Mouse (Mus musculus): Measurements from ENCODE around the gene Vmn2r82.
"Not testable (repeated sequence)": the region's sequence is repeated elsewhere in the genome, so short reads cannot be mapped to it uniquely, and the experiment has no call there.

Vmn2r82 gene

GRCm38 (mm10) chr10:79356220-79356619, at the start of gene Vmn2r82:
Gene Vmn2r82 (plus strand): TSS chr10:79356520.
- not testable (repeated sequence) for DNase-seq

- not testable (repeated sequence) for DNase-seq
These were observed 34.1 kb upstream of the Vmn2r82 start for GRCm38 (mm10) chr10:79322033-79322736.

- DNase-seq: no peak
These were observed 33.6 kb upstream of the Vmn2r82 start for GRCm38 (mm10) chr10:79322737-79323086.

- DNase-seq: not testable (repeated sequence)
These were observed 43.8 kb downstream of the Vmn2r82 start for GRCm38 (mm10) chr10:79399946-79400700.

- peak; percentile 36 for DNase-seq
These were observed 60.9 kb downstream of the Vmn2r82 start for GRCm38 (mm10) chr10:79417142-79417771.

- DNase-seq: not testable (repeated sequence)
These were observed 61.5 kb downstream of the Vmn2r82 start for GRCm38 (mm10) chr10:79417772-79418170.

GRCm38 (mm10) chr10:79435141-79435820, 79.0 kb downstream of the Vmn2r82 start:
- not testable (repeated sequence) for DNase-seq

Measured in thymus, postnatal 25 days (tissue).